Mouse (Mus musculus) gonadal fat pad, adult 2 months (tissue): ENCODE results near the gene Hydin. TPM values are rescaled to one million over a fixed set of nuclear protein-coding genes. Genes with fewer than 3 reads are reported as not detected.
"Not testable (repeated sequence)": the region's sequence is repeated elsewhere in the genome, so short reads cannot be mapped to it uniquely, and the experiment has no call there.

Experiments
- DNase-seq: peaks from one replicate; pipeline ENCODE4 v3.0.0-alpha.2; 2012; ENCODE audit warnings: low read depth
- polyA plus RNA-seq: library from polyadenylated mRNA; depleted of rRNA; stranded (reverse); fragments of >200 nt; gene quantifications from 2 replicates; pipeline ENCODE4 v1.2.3, GENCODE M21; 2012

The Hydin gene
- polyA plus RNA-seq, 1 experiment: 0.70 TPM

GRCm38 (mm10) chr8:110339447-110339846 lies 72.7 kb downstream of the Hydin start:
- no peak for DNase-seq

- DNase-seq: no peak
These were observed 73.4 kb downstream of the Hydin start for GRCm38 (mm10) chr8:110340090-110340703.

- DNase-seq: no peak
These were observed 79.1 kb downstream of the Hydin start for GRCm38 (mm10) chr8:110345697-110346394.

- DNase-seq: no peak
These were observed 80.1 kb downstream of the Hydin start for GRCm38 (mm10) chr8:110346915-110347314.

- no peak for DNase-seq
These were observed 83.9 kb downstream of the Hydin start for GRCm38 (mm10) chr8:110350725-110351124.

- DNase-seq: no peak
These were observed 85.1 kb downstream of the Hydin start for GRCm38 (mm10) chr8:110351909-110352308.

- DNase-seq: no peak
These were observed 96.2 kb downstream of the Hydin start for GRCm38 (mm10) chr8:110362975-110363374.

- DNase-seq: no peak
These were observed 106.1 kb downstream of the Hydin start for GRCm38 (mm10) chr8:110372836-110373235.

- DNase-seq: no peak
These were observed 106.9 kb downstream of the Hydin start for GRCm38 (mm10) chr8:110373695-110374094.

- DNase-seq: no peak
These were observed 116.0 kb downstream of the Hydin start for GRCm38 (mm10) chr8:110382751-110383150.

- DNase-seq: not testable (repeated sequence)
These were observed 117.9 kb downstream of the Hydin start for GRCm38 (mm10) chr8:110384632-110385031.

GRCm38 (mm10) chr8:110395656-110396055 lies 128.9 kb downstream of the Hydin start:
- DNase-seq: no peak

GRCm38 (mm10) chr8:110400536-110400935 lies 133.8 kb downstream of the Hydin start:
- no peak for DNase-seq

- no peak for DNase-seq
These were observed 135.5 kb downstream of the Hydin start for GRCm38 (mm10) chr8:110402311-110402710.

GRCm38 (mm10) chr8:110404516-110404915 lies 137.7 kb downstream of the Hydin start:
- DNase-seq: no peak

- DNase-seq: no peak
These were observed 148.3 kb downstream of the Hydin start for GRCm38 (mm10) chr8:110415121-110415520.

- DNase-seq: no peak
These were observed 150.2 kb downstream of the Hydin start for GRCm38 (mm10) chr8:110416931-110417330.

- no peak for DNase-seq
These were observed 151.0 kb downstream of the Hydin start for GRCm38 (mm10) chr8:110417801-110418200.

- no peak for DNase-seq
These were observed 152.9 kb downstream of the Hydin start for GRCm38 (mm10) chr8:110419711-110420110.

- no peak for DNase-seq
These were observed 153.4 kb downstream of the Hydin start for GRCm38 (mm10) chr8:110420221-110420620.

- DNase-seq: no peak
These were observed 157.4 kb downstream of the Hydin start for GRCm38 (mm10) chr8:110424146-110424545.

GRCm38 (mm10) chr8:110431340-110431739 lies 164.6 kb downstream of the Hydin start:
- no peak for DNase-seq

- DNase-seq: no peak
These were observed 173.8 kb downstream of the Hydin start for GRCm38 (mm10) chr8:110440528-110440927.
